Mouse (Mus musculus) cerebellum, adult 2 months (tissue): Measurements from ENCODE around the gene Piezo1.

Experiments
- CTCF ChIP-seq: fragments of 200-500 bp; IDR thresholded peaks from 2 replicates; pipeline ENCODE4 v1.5.1; 2011; ENCODE audit warnings: low read depth, mild to moderate bottlenecking, control low read depth, low read length, moderate library complexity, borderline replicate concordance; ENCODE audit not compliant: insufficient read depth
- POLR2A ChIP-seq: fragments of 200-500 bp; IDR thresholded peaks from 2 replicates; pipeline ENCODE4 v1.6.1; 2011; ENCODE audit warnings: low read length, control low read depth, borderline replicate concordance; ENCODE audit not compliant: insufficient read depth

GRCm38 (mm10) chr8:122462510-122462909 lies 88.6 kb downstream of the Piezo1 start:
- TF ChIP-seq CTCF (no peak), POLR2A (no peak)
